11 mouse cellular contexts compared by ENCODE assay signal in the genomic region with DNA sequence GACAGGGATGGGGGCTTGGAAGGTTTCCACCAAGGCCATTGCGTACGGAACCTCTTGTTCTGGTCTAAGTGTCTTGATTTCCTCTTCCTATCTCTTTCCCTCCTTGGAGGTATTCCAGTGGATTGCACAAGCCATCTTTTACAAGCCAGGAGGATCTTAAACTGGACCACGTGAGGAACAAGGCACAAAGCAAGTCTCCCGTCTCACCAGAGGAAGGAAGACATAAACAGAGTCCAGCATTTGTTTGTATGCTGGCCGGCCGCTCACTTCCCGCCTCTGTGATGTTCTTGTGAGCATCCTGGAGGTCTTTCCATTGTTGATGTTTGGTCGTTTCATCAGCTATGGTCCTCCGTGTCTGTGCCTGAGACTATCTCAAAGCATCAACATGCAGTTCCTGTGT.
DNase-seq lines count a peak whose midpoint lies in the region; ATAC-seq lines count a peak whose summit lies in the region.
"Had no signal": no experiment of that assay in that cellular context is flagged by ENCODE, and none has a peak within 500 bp of the region (broad histone marks: within the 10 kb centered on the region; RNA-seq: fewer than 3 reads in every experiment).

No protein-coding gene starts in this region.

- peak; percentile 76 to 81 for DNase-seq in heart, adult 18-20 months
- no peak for DNase-seq in heart, postnatal 4 days
- peak; percentile 4 to 66 for DNase-seq in urinary bladder, adult 18-20 months (ENCODE audit: low spot score in 2 of 2)
- DNase-seq in urinary bladder, adult 2 months (ENCODE audit: low spot score), result no peak
- DNase-seq in cerebellum, adult 18-20 months, result no peak
- DNase-seq in layer of hippocampus, adult 9-11 months, result no peak
- DNase-seq: embryo, embryonic 11 days had no signal

- H3K9me3 ChIP-seq in lung, embryonic 16.5 days (ENCODE audit: control insufficient read depth, low read length), result no peaks in the 10 kb centered on the region
- no peaks in the 10 kb centered on the region for H3K9me3 ChIP-seq in forebrain, embryonic 12.5 days
- H3K9me3 ChIP-seq: limb, embryonic 12.5 days; neural tube, embryonic 12.5 days had no signal

- no peak overlapping the region for H3K4me2 ChIP-seq in lung, embryonic 16.5 days (ENCODE audit: low read depth, low read length)
- H3K4me2 ChIP-seq in forebrain, embryonic 12.5 days, result no peak overlapping the region
- H3K4me2 ChIP-seq: limb, embryonic 12.5 days; neural tube, embryonic 12.5 days had no signal

- no peak overlapping the region for H3K4me3 ChIP-seq in lung, embryonic 16.5 days (ENCODE audit: low read length)
- H3K4me3 ChIP-seq in forebrain, embryonic 12.5 days (replicated peaks), result no peak overlapping the region
- H3K4me3 ChIP-seq: limb, embryonic 12.5 days; neural tube, embryonic 12.5 days had no signal

- no peak overlapping the region for H3K27ac ChIP-seq in lung, embryonic 16.5 days (ENCODE audit: low read length)
- H3K27ac ChIP-seq in forebrain, embryonic 12.5 days, result no peak overlapping the region
- H3K27ac ChIP-seq: limb, embryonic 12.5 days; neural tube, embryonic 12.5 days had no signal

- ATAC-seq in lung, embryonic 16.5 days (ENCODE audit: low read depth), result peak; percentile 95
- ATAC-seq in forebrain, embryonic 12.5 days (ENCODE audit: low FRiP score), result no peak

- H3K36me3 ChIP-seq in lung, embryonic 16.5 days (ENCODE audit: control insufficient read depth, insufficient read depth, low read length), result no peaks in the 10 kb centered on the region
- no peaks in the 10 kb centered on the region for H3K36me3 ChIP-seq in forebrain, embryonic 12.5 days (replicated peaks)
- H3K36me3 ChIP-seq: limb, embryonic 12.5 days; neural tube, embryonic 12.5 days had no signal

- no peak overlapping the region for H3K9ac ChIP-seq in lung, embryonic 16.5 days (ENCODE audit: low read length)
- H3K9ac ChIP-seq in forebrain, embryonic 12.5 days, result no peak overlapping the region
- H3K9ac ChIP-seq: limb, embryonic 12.5 days; neural tube, embryonic 12.5 days had no signal

- no peaks in the 10 kb centered on the region for H3K27me3 ChIP-seq in lung, embryonic 16.5 days (ENCODE audit: control insufficient read depth, insufficient read depth, low read depth, low read length)
- H3K27me3 ChIP-seq in forebrain, embryonic 12.5 days, result no peaks in the 10 kb centered on the region
- H3K27me3 ChIP-seq: limb, embryonic 12.5 days; neural tube, embryonic 12.5 days had no signal

- WGBS in lung, embryonic 16.5 days, result 34% methylated on average over 9 of the region's 9 CpGs
- WGBS in forebrain, embryonic 12.5 days, result 83% methylated on average over 9 of the region's 9 CpGs

- H3K4me1 ChIP-seq in lung, embryonic 16.5 days (replicated peaks; ENCODE audit: control insufficient read depth, insufficient read depth, low read length), result no peaks in the 10 kb centered on the region; the same call in 1 of the 2 replicates
- H3K4me1 ChIP-seq in forebrain, embryonic 12.5 days, result no peaks in the 10 kb centered on the region
- H3K4me1 ChIP-seq: neural tube, embryonic 12.5 days had no signal

Comparison
In these comparisons a context has a peak if more than half of its experiments do, and no peak if none do; other contexts are left out.
1. DNase-seq: peak in heart, adult 18-20 months (2 of 2) and urinary bladder, adult 18-20 months (2 of 2); none in heart, postnatal 4 days (single experiment), urinary bladder, adult 2 months (single experiment), cerebellum, adult 18-20 months (0 of 2) and layer of hippocampus, adult 9-11 months (single experiment).